Mouse (Mus musculus): ENCODE results near the gene Mri1. TPM values are rescaled to one million over a fixed set of nuclear protein-coding genes. Genes with fewer than 3 reads are reported as not detected.

The Mri1 gene
- 0.81 TPM for polyA plus RNA-seq (2014; fragmentation: Illumina TruSeq; extraction: RNeasy Lipid Tissue Mini Kit (QIAGEN cat#74804); ENCODE audit: low read depth, low replicate concordance)

GRCm38 (mm10) chr8:84256822-84257610, at the start of gene Mri1:
Gene Mri1, minus strand, starts transcription at chr8:84257326.

GRCm38 (mm10) chr8:84269950-84270773, 13.0 kb upstream of the Mri1 start, which contains the start of gene Ccdc130:
Gene Ccdc130, minus strand, starts transcription at chr8:84270380.

GRCm38 (mm10) chr8:84249257-84250170, 7.6 kb downstream of the Mri1 start, which contains the start of gene D8Ertd738e:
Gene D8Ertd738e, minus strand, starts transcription at chr8:84249719.

GRCm38 (mm10) chr8:84236998-84237473, 20.1 kb downstream of the Mri1 start, which contains the start of gene Zswim4:
Gene Zswim4, minus strand, starts transcription at chr8:84237055.

Other genes with a start within 250 kb of the Mri1 start
- gene 2210011C24Rik, start 245.2 kb downstream of the Mri1 start, polyA plus RNA-seq (2014; fragmentation: Illumina TruSeq; extraction: RNeasy Lipid Tissue Mini Kit (QIAGEN cat#74804); ENCODE audit: low read depth, low replicate concordance) = 15.4 TPM
- gene Palm3, start 235.9 kb downstream of the Mri1 start, polyA plus RNA-seq (2014; fragmentation: Illumina TruSeq; extraction: RNeasy Lipid Tissue Mini Kit (QIAGEN cat#74804); ENCODE audit: low read depth, low replicate concordance) = 0.13 TPM
- gene Il27ra, start 214.7 kb downstream of the Mri1 start, polyA plus RNA-seq (2014; fragmentation: Illumina TruSeq; extraction: RNeasy Lipid Tissue Mini Kit (QIAGEN cat#74804); ENCODE audit: low read depth, low replicate concordance) = not detected
- gene Rln3, start 212.3 kb downstream of the Mri1 start, polyA plus RNA-seq (2014; fragmentation: Illumina TruSeq; extraction: RNeasy Lipid Tissue Mini Kit (QIAGEN cat#74804); ENCODE audit: low read depth, low replicate concordance) = not detected
- 8.6 TPM for gene Gm10643, start 192.2 kb downstream of the Mri1 start, polyA plus RNA-seq (2014; fragmentation: Illumina TruSeq; extraction: RNeasy Lipid Tissue Mini Kit (QIAGEN cat#74804); ENCODE audit: low read depth, low replicate concordance)
- 2.3 TPM for gene Rfx1, start 190.5 kb downstream of the Mri1 start, polyA plus RNA-seq (2014; fragmentation: Illumina TruSeq; extraction: RNeasy Lipid Tissue Mini Kit (QIAGEN cat#74804); ENCODE audit: low read depth, low replicate concordance)
- 7.9 TPM for gene Dcaf15, start 152.6 kb downstream of the Mri1 start, polyA plus RNA-seq (2014; fragmentation: Illumina TruSeq; extraction: RNeasy Lipid Tissue Mini Kit (QIAGEN cat#74804); ENCODE audit: low read depth, low replicate concordance)
- not detected for gene Podnl1, start 131.3 kb downstream of the Mri1 start, polyA plus RNA-seq (2014; fragmentation: Illumina TruSeq; extraction: RNeasy Lipid Tissue Mini Kit (QIAGEN cat#74804); ENCODE audit: low read depth, low replicate concordance)
- gene Cc2d1a, start 109.4 kb downstream of the Mri1 start, polyA plus RNA-seq (2014; fragmentation: Illumina TruSeq; extraction: RNeasy Lipid Tissue Mini Kit (QIAGEN cat#74804); ENCODE audit: low read depth, low replicate concordance) = 0.74 TPM
- gene 4930432K21Rik, start 109.3 kb downstream of the Mri1 start, polyA plus RNA-seq (2014; fragmentation: Illumina TruSeq; extraction: RNeasy Lipid Tissue Mini Kit (QIAGEN cat#74804); ENCODE audit: low read depth, low replicate concordance) = 5.8 TPM
- not detected for gene Nanos3, start 72.1 kb downstream of the Mri1 start, polyA plus RNA-seq (2014; fragmentation: Illumina TruSeq; extraction: RNeasy Lipid Tissue Mini Kit (QIAGEN cat#74804); ENCODE audit: low read depth, low replicate concordance)
- gene Zswim4, start 20.3 kb downstream of the Mri1 start, polyA plus RNA-seq (2014; fragmentation: Illumina TruSeq; extraction: RNeasy Lipid Tissue Mini Kit (QIAGEN cat#74804); ENCODE audit: low read depth, low replicate concordance) = 0.20 TPM
- gene D8Ertd738e, start 7.6 kb downstream of the Mri1 start, polyA plus RNA-seq (2014; fragmentation: Illumina TruSeq; extraction: RNeasy Lipid Tissue Mini Kit (QIAGEN cat#74804); ENCODE audit: low read depth, low replicate concordance) = 4.2 TPM
- 11.9 TPM for gene Ccdc130, start 13.1 kb upstream of the Mri1 start, polyA plus RNA-seq (2014; fragmentation: Illumina TruSeq; extraction: RNeasy Lipid Tissue Mini Kit (QIAGEN cat#74804); ENCODE audit: low read depth, low replicate concordance)
- 5.4 TPM for gene Cacna1a, start 131.1 kb upstream of the Mri1 start, polyA plus RNA-seq (2014; fragmentation: Illumina TruSeq; extraction: RNeasy Lipid Tissue Mini Kit (QIAGEN cat#74804); ENCODE audit: low read depth, low replicate concordance)

Measured in testis, adult 10 weeks (tissue).